Mouse (Mus musculus): ENCODE results near the gene Ints4.

DNA sequence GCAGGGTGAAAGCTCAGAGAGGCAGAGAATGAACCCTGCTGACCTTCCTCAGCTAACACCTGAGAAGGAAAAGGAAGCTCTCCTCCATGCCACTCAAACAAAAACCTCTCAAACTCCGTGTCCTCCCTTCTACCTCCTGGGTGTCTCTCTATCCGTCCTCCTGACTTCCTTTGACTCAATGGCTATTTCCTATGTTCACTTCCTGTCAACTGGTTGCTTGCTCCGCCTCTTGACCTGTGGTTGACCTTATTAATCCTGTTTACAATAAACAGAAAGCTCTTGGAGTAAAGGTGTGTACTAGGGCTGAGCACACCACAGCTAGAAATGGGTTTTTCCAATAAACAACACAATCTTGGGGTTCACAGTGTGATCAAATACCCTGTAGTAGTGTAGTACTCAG is 10.4 kb downstream of the Ints4 start:
- TF ChIP-seq POLR2A (IDR thresholded peaks at IDR 0.05; ENCODE audit: borderline replicate concordance, extremely low read depth, low read depth, low read length) (no peak), CTCF (IDR thresholded peaks at IDR 0.05; ENCODE audit: insufficient read depth, low read length) (no peak)

All from lung, adult 2 months (tissue).